Mouse (Mus musculus) mammary gland, adult 2 months (tissue): ENCODE measurements around the gene Gm7324. TPM values are rescaled to one million over a fixed set of nuclear protein-coding genes. Genes with fewer than 3 reads are reported as not detected.

Source experiments
- polyA plus RNA-seq: library from polyadenylated mRNA; depleted of rRNA; stranded (reverse); fragments of >200 nt; gene quantifications from 2 replicates; pipeline ENCODE4 v1.2.3, GENCODE M21; 2012; ENCODE audit warnings: low replicate concordance; rRNA removed

The Gm7324 gene
- polyA plus RNA-seq: not detected in 2 replicates

GRCm38 (mm10) chr14:43697621-43698020, at the start of gene Gm7324:
Gene Gm7324 (plus strand): TSS chr14:43697828.

GRCm38 (mm10) chr14:43677099-43677498, 20.5 kb upstream of the Gm7324 start, which contains the start of gene Gm8165:
Gene Gm8165 (minus strand): TSS chr14:43677199.

GRCm38 (mm10) chr14:43727385-43727784, 29.8 kb downstream of the Gm7324 start, which contains the start of gene Gm16506:
Gene Gm16506 (minus strand): TSS chr14:43727485.

GRCm38 (mm10) chr14:43747566-43747965, 49.9 kb downstream of the Gm7324 start, which contains the start of gene Gm6526:
Gene Gm6526 (plus strand): TSS chr14:43747866.

Other genes starting within 250 kb of the Gm7324 start
- not detected in 2 replicates for gene Gm5799, start 154.3 kb upstream of the Gm7324 start, polyA plus RNA-seq
- not detected in 2 replicates for gene Gm17654, start 118.7 kb upstream of the Gm7324 start, polyA plus RNA-seq
- not detected in 2 replicates for gene Gm10375, start 89.8 kb upstream of the Gm7324 start, polyA plus RNA-seq
- gene Gm8165, start 20.6 kb upstream of the Gm7324 start, polyA plus RNA-seq: not detected in 2 replicates
- not detected in 2 replicates for gene Gm16506, start 29.7 kb downstream of the Gm7324 start, polyA plus RNA-seq
- not detected in 2 replicates for gene Gm6526, start 50.0 kb downstream of the Gm7324 start, polyA plus RNA-seq
- not detected in 2 replicates for gene Gm8180, start 86.9 kb downstream of the Gm7324 start, polyA plus RNA-seq
- gene Ear1, start 177.7 kb downstream of the Gm7324 start, polyA plus RNA-seq: 0.20 and 0.29 TPM in 2 replicates
- not detected in 2 replicates for gene Ear10, start 225.7 kb downstream of the Gm7324 start, polyA plus RNA-seq
- 1.3 and 4.1 TPM in 2 replicates for gene Gm8113, start 227.6 kb downstream of the Gm7324 start, polyA plus RNA-seq